Mouse (Mus musculus): ENCODE data around the gene Qtrt1.

The Qtrt1 gene

DNA sequence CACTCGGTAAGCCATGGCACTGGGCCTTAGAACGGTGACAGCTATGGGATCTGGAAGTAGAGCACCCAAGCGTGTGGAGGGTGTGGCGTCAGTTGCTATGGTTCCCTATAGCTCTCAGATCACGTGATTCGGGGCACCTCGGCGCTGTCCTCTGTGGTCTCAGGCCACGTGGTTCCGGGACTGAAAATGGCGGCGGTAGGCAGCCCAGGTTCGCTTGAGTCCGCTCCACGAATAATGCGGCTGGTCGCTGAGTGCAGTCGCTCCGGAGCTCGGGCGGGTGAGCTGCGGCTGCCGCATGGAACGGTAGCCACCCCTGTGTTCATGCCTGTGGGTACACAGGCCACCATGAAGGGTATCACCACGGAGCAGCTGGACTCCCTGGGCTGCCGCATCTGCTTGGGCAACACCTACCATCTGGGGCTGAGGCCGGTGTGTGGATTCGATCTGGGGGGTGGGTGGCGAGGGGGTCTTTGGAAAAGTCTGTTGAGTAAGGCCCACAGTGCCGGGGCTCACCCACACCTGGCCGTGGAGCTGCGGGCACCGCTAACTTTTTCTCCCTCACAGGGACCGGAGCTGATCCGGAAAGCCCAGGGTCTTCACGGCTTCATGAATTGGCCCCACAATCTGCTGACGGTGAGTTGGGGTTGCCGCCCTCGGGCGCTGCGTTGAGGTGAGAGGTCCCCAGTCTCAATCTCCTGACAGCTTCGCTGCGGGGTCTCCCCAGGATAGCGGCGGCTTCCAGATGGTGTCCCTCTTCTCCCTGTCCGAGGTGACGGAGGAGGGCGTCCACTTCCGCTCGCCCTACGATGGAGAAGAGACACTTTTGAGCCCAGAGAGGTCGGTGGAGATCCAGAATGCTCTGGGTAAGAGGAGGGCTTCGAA, at the start of gene Qtrt1:
Gene Qtrt1 (plus strand): TSS at position 169 of the 882 bp plus-strand sequence.
- DNase-seq = peak; percentile 85

- peak; percentile 76 for DNase-seq
Measured at GRCm38 (mm10) chr9:21366541-21367220, 45.0 kb upstream of the Qtrt1 start.

- peak; percentile 100 for DNase-seq
Measured at GRCm38 (mm10) chr9:21367357-21368111, 44.1 kb upstream of the Qtrt1 start, which contains the start of gene Ilf3. Gene Ilf3 (plus strand): TSS chr9:21367871.

GRCm38 (mm10) chr9:21368131-21368584, 43.5 kb upstream of the Qtrt1 start:
- peak; percentile 66 for DNase-seq

GRCm38 (mm10) chr9:21369080-21369479, 42.6 kb upstream of the Qtrt1 start:
- no peak for DNase-seq

DNA sequence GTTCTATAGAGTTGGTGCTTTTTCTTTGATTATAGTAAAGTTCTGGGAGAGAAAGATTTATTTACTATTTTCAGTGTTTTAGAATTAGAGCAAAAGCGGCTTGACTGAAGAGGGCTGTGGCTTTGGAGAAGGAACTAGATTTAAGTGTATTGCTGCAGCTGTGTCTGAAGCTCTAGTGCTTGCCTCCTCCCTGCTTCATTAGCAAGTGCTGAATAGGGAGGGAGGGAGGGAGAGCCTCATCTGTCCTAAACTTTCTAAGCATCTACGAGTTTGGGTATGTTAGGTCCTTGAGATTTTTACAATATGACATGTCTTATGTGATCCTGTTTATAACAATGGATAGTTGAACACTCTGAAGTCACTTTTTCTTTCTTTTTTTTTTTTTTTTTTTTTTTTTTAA, 40.8 kb upstream of the Qtrt1 start:
- no peak for DNase-seq

- DNase-seq = no peak
Measured at GRCm38 (mm10) chr9:21372508-21372907, 39.1 kb upstream of the Qtrt1 start.

DNA sequence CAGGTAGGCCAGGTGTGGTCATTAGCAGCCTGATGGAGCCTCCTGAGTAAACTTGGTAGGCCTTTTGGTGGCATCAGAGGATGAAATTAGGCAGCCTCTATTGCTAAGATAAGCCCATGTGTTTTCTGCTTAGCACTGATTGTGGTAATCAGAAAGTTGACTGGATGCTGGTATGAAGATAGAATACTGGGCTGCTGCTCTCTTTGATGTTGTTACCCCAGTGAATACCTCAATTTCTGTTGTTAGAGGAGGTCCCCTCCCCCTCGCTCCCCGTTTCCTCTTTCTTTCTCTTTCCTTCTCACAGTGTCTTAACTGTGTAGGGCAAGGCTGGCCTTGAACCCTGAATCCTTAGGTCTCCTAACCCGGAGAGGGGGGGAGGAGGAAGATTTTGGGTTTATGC, 32.4 kb upstream of the Qtrt1 start:
- no peak for DNase-seq

DNA sequence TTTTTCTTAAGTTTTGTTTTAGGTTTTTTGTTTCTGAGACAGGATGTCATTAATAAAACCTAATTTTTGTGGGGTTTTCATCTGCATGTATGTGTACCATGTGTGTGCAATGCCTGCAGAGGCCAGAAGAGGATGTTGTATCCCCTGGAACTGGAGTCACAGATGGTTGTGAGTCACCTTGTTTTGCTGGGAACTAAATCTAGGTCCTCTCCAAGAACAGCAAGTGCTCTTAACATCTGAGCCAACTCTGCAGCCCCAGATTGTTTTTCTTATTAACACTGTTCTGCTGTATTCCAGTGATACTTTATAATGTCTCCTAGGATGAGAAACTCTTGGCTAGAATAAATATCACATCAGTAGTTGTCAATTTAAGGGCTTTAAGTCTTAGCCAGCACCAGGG, 30.8 kb upstream of the Qtrt1 start:
- DNase-seq = no peak

DNA sequence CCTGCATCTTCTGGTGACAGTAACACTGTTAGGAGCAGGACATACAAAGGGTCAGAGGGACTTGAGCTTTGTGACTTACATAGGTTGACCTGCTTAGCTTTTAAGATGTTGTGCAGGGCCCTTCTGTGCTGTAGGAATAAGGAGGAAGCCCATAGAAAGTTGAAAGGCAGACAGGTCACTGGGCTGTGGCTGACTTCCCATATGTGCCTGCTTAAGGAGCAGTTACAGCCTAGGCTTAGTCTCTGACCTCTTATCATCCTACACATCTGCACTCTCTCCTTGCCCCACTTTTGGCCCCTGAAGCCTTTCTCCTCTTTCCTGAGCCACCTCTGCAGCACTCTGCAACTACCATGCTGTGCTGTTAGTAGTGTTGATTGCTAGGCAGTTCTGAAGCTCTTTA, 27.7 kb upstream of the Qtrt1 start:
- no peak for DNase-seq

GRCm38 (mm10) chr9:21392646-21393175, 18.9 kb upstream of the Qtrt1 start:
- no peak for DNase-seq

- DNase-seq = no peak
Measured at GRCm38 (mm10) chr9:21395692-21396091, 15.9 kb upstream of the Qtrt1 start.

DNA sequence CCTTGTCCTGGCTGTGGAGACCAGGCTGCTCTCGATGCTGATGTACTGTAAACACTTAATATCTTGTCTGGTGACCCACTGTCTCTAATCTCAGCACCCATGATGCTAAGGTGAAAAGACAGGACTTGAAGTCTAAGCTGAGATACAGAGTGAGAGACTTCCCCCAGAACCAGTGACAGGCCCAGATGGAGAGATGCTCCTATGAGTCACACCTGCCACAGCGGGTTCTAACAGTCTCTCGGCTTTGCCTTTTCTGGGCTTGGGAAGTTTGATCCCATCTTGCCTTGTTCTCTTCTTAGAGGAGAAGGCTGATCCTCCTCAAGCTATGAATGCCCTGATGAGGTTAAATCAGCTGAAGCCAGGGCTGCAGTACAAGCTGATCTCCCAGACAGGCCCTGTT, 14.5 kb upstream of the Qtrt1 start:
- DNase-seq = no peak

- DNase-seq = no peak
Measured at GRCm38 (mm10) chr9:21401042-21401441, 10.6 kb upstream of the Qtrt1 start.

DNA sequence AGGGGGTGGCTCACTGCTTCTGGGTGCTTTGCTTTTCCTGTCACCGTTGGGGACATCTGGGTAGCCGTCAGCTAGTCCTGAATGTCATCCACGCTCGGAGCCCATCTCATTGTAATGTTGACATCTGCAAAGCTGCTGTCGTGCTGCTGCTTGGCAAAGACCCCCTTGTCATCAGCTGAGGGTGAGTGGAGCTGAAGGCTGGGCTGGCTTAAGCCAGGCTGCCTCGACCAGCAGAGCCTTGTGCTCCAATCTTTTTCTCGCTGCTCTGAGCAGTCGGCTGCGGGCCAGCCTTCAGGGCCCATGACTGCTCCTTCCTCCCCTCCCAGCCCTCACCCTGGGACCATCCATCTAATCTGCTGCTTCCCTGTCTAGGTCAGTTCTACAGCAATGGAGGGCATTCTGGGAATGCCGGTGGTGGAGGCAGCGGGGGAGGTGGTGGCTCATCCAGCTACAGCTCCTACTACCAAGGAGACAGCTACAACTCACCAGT, 8.8 kb upstream of the Qtrt1 start:
- no peak for DNase-seq

GRCm38 (mm10) chr9:21403745-21404144, 7.9 kb upstream of the Qtrt1 start:
- DNase-seq = no peak

DNA sequence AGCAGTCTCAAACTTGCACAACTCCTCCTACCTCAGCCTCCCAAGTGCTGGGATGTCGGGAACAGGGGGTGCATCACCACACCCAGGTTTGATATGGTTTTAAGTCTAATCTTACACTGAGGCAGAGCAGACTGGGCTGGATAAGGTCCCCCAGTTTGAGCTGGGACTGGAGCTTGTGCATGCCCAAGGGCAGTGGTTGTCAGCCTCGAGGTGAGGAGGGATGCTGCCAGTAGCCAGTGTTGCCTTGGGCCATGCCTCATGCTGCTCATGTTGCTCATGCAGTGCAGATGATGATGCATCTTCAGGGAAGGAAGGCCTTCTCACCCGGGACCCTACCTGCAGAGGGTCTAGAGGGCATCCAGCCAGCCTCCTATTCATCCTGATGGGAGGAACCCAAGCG, 6.1 kb upstream of the Qtrt1 start:
- DNase-seq = no peak

DNA sequence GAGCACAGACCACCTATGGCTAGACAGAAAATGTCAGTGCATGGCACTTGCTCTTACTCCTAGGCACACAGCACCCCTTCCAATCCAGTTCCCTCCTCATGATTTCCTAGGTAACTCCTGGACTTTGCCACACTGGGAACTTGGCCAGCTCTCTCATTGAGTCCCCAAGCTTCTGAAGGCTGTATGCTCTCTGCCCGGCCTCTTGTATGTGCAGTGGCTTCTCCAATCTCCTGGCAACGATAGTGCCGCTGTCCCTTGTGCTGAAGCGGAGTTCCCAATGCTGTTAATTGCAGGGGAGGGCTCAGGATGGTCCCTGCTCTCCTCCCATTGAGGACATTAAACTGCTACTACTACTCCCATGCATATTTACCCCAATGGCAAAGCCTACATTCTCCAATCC, 3.7 kb upstream of the Qtrt1 start:
- peak; percentile 75 for DNase-seq

DNA sequence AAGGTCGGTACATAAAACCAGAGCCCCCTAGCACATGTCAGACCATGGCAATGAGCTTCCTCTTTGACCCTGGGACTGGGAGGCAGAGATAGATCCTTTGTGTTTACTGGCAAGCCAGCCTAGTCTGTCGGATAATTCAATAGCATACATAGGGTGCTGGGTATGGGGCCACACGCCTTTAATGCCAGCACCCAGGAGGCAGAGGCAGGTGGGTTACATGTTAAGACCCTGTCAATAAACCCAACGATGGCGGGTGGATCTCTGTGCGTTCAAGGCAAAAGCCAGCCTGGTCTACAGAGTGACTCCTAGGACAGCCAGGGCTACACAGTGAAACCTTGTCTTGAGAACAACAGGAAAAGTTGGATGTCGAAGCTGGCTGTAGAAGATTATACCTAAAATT, 3.0 kb upstream of the Qtrt1 start:
- DNase-seq = no peak

DNA sequence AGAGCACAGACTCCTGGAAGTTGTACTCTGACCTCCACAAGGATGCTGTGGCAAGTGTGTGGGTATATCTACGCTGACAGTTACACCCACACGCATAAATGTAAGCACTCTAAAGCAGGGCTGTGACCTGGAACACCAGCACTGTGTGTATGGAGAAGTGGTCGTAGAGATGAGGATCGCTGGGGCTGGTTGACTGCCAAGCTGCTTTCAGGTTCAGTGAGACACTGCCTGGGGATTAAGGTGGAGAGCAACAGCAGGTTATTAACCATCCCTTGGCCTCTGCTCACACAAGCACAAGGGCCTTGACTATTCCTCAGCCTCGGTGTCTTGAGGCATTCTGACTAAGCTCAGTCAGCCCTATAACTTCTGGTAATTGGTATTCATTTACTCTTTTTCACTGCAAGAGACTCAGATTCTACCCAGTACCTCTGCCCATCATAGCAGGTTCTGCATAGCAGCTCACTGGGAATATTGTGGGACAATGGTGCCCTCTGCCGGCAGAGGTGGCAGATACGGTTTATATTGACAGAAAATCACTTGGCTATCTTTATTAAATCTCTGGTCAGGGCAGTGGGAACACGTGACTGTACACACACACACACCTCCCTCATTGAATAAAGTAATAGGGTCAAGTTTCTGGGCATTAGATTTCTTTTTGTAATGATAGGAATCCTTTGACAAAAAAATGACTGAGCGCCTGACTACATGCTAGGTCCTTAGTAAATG, 1.9 kb upstream of the Qtrt1 start:
- peak; percentile 88 for DNase-seq

- DNase-seq = no peak
Measured at GRCm38 (mm10) chr9:21417866-21418265, 6.2 kb downstream of the Qtrt1 start.

- DNase-seq = no peak
Measured at GRCm38 (mm10) chr9:21419646-21420045, 8.0 kb downstream of the Qtrt1 start.
